Mouse (Mus musculus) embryonic facial prominence, embryonic 13.5 days (tissue): ENCODE data around the gene Lhx2. TPM values are rescaled to one million over a fixed set of nuclear protein-coding genes. Genes with fewer than 3 reads are reported as not detected.

Source experiments
- ATAC-seq: fragments of 200-750 bp; cut with Nextera tagmentation; 2 replicates; pipeline ENCODE4 v1.8.0; 2017; ENCODE audit warnings: low read depth; ENCODE audit not compliant: insufficient number of reproducible peaks, insufficient read depth, low FRiP score, low TSS enrichment
- H3K27ac ChIP-seq: fragments of 300-500 bp; sonication (generic); 2 replicates; pipeline ENCODE4 v1.5.1; 2015; ENCODE audit warnings: moderate library complexity, mild to moderate bottlenecking, inconsistent platforms
- H3K27me3 ChIP-seq: fragments of 300-500 bp; sonication (generic); 2 replicates; pipeline ENCODE4 v1.6.1; 2015; ENCODE audit warnings: mild to moderate bottlenecking, inconsistent platforms
- H3K36me3 ChIP-seq: fragments of 300-500 bp; sonication (generic); 2 replicates; pipeline ENCODE4 v1.6.1; 2015; ENCODE audit warnings: mild to moderate bottlenecking, inconsistent platforms
- H3K4me1 ChIP-seq: fragments of 300-500 bp; sonication (generic); 2 replicates; pipeline ENCODE4 v1.6.1; 2015; ENCODE audit warnings: inconsistent platforms
- H3K4me2 ChIP-seq: fragments of 300-500 bp; sonication (generic); 2 replicates; pipeline ENCODE4 v1.6.1; 2015; ENCODE audit warnings: moderate library complexity, mild to moderate bottlenecking, inconsistent platforms
- H3K4me3 ChIP-seq: fragments of 300-500 bp; sonication (generic); 2 replicates; pipeline ENCODE4 v1.5.1; 2015; ENCODE audit warnings: mild to moderate bottlenecking, inconsistent platforms
- H3K9ac ChIP-seq: fragments of 300-500 bp; sonication (generic); 2 replicates; pipeline ENCODE4 v1.6.1; 2015; ENCODE audit warnings: mild to moderate bottlenecking, inconsistent platforms
- H3K9me3 ChIP-seq: fragments of 300-500 bp; sonication (generic); 2 replicates; pipeline ENCODE4 v1.6.1; 2016; ENCODE audit warnings: inconsistent platforms
- WGBS: fragments of 180-500 bp; shearing (Covaris S2); methylation state at CpG from one replicate; pipeline ENCODE4 v1.1.7; 2015; ENCODE audit warnings: mixed read lengths; 5-methylcytosine and 5-hydroxymethylcytosine counted together
- polyA plus RNA-seq: library from polyadenylated mRNA; unstranded; fragments of >200 nt; fragmentation: Nextera tagmentation; extraction: Ambion mirVana; gene quantifications from 2 replicates; pipeline ENCODE4 v1.2.1, GENCODE M21; 2015

Lhx2 gene
- polyA plus RNA-seq: 10.0 and 17.8 TPM in 2 replicates

GRCm38 (mm10) chr2:38338990-38339909 is at the start of gene Lhx2:
Gene Lhx2, plus strand, starts transcription at chr2:38339281.
- Histone ChIP-seq H3K4me1 (peaks cover 15% of the 10 kb centered on the region), H3K27ac (no peak within 1 kb of the TSS), H3K4me2 (peak within 1 kb of the TSS; percentile 89), H3K27me3 (peaks cover 98% of the 10 kb centered on the region), H3K36me3 (no peaks in the 10 kb centered on the region), H3K9me3 (no peaks in the 10 kb centered on the region), H3K9ac (peak within 1 kb of the TSS; percentile 65), H3K4me3 (peak within 1 kb of the TSS; percentile 49)
- under 1% methylated on average over 75 of the region's 92 CpGs for whole genome bisulfite sequencing
- 0 out of 2 replicates have a peak, but pooled peaks have one; percentile 43 for ATAC-seq

DNA sequence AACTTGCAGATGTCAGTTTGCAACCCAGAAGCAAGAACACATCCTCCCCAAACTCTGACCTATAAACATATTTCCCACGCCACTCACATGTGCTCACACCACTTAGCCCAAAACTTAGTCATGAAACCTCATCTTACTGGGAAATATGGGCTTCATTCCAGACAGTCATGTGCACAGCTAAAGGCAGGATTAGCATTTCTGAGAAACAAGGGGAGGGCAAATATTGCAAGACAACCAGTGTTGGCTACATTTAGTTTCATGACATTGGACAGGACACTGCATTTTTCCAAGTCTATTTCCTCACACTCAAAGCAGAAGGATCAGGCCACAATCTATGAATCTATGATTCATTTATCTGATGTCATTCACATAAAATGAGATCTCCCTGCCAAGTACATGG is 47.6 kb upstream of the Lhx2 start:
- Histone ChIP-seq H3K4me3 (no peak overlapping the region), H3K4me2 (no peak overlapping the region), H3K9ac (no peak overlapping the region), H3K9me3 (no peaks in the 10 kb centered on the region), H3K27me3 (no peaks in the 10 kb centered on the region), H3K27ac (no peak overlapping the region), H3K4me1 (peaks cover under 1% of the 10 kb centered on the region), H3K36me3 (no peaks in the 10 kb centered on the region)
- ATAC-seq: no peak
- 70% methylated on average over 1 of the region's 1 CpGs for WGBS

DNA sequence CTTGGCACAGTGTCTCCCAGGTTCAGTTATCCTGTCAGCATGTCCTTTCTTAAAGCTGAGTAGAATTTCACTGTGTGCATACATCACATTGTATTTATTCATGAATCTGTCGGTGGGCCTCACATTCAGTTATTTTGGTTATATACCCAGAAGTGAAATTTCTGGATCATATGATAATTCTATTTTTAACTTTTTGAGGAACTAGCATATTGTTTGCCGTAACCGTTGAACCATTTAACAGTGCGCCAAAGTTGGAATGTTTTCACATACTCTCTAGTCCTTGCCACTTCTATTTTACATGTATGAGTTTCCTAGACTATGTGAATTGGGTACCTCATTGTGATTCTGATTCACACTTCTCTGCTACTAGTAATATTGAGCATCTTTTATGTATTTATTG is 43.1 kb upstream of the Lhx2 start:
- no peak overlapping the region for H3K27ac ChIP-seq
- no peak overlapping the region for H3K9ac ChIP-seq
- 87% methylated on average over 4 of the region's 4 CpGs for WGBS
- no peak overlapping the region for H3K4me3 ChIP-seq
- H3K4me2 ChIP-seq: no peak overlapping the region
- H3K27me3 ChIP-seq: no peaks in the 10 kb centered on the region; the same call in 1 of the 2 replicates
- no peak for ATAC-seq
- H3K9me3 ChIP-seq: no peaks in the 10 kb centered on the region
- H3K4me1 ChIP-seq: 0 out of 2 replicates have a peak, but pooled peaks cover 3% of the 10 kb centered on the region
- H3K36me3 ChIP-seq: no peaks in the 10 kb centered on the region

GRCm38 (mm10) chr2:38300941-38301340 is 38.1 kb upstream of the Lhx2 start:
- Histone ChIP-seq H3K4me2 (no peak overlapping the region), H3K4me1 (0 out of 2 replicates have a peak, but pooled peaks cover 3% of the 10 kb centered on the region), H3K9me3 (no peaks in the 10 kb centered on the region), H3K4me3 (no peak overlapping the region), H3K9ac (no peak overlapping the region), H3K36me3 (no peaks in the 10 kb centered on the region), H3K27me3 (peaks cover 3% of the 10 kb centered on the region; the same call in 1 of the 2 replicates), H3K27ac (no peak overlapping the region)
- 73% methylated on average over 2 of the region's 2 CpGs for WGBS
- ATAC-seq: no peak

DNA sequence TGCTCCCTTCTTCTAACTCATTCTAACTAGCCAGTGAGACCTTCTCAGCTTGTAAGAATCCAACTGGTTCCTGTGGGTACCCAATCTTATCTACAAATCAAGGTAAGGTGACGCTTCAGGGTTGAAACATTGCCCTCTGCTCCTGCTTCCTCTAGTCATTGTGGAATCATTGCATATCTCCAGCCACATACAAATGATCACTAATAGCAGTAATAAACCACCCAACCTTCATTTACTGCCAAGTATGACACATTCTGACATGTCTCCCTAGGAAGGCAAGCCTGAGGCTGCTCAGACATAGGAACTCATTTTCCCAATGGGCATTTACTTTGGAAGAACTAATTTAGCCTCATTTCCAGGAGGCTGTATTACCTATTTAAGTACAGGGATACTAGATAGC is 33.9 kb upstream of the Lhx2 start:
- H3K27ac ChIP-seq: no peak overlapping the region
- WGBS: 85% methylated on average over 1 of the region's 1 CpGs
- H3K4me1 ChIP-seq: no peaks in the 10 kb centered on the region
- H3K9ac ChIP-seq: no peak overlapping the region
- no peaks in the 10 kb centered on the region for H3K36me3 ChIP-seq
- no peak for ATAC-seq
- no peak overlapping the region for H3K4me2 ChIP-seq
- peaks cover 3% of the 10 kb centered on the region; the same call in 1 of the 2 replicates for H3K27me3 ChIP-seq
- H3K9me3 ChIP-seq: no peaks in the 10 kb centered on the region
- H3K4me3 ChIP-seq: no peak overlapping the region

GRCm38 (mm10) chr2:38312921-38313320 is 26.2 kb upstream of the Lhx2 start:
- no peak for ATAC-seq
- no peak overlapping the region for H3K9ac ChIP-seq

DNA sequence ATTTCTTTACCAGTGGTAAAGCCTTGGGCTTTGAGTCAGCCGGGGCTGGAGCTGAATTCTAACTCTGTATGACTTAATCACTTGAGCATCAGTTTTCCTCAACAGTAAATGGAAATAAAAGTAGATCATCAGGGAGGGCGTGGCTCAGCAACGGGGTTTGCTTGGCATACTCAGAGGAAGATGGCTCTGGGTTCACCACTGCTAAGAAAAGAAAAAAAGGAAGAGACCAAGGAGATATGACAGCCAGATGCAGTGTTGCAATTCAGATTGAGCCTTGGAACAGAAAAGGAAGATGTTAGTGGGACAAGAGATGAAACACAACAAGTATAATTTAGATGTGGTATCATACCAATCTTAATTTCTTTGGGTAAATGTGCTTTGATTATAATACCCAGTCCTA is 25.7 kb upstream of the Lhx2 start:
- peaks cover 19% of the 10 kb centered on the region for H3K27me3 ChIP-seq
- H3K9ac ChIP-seq: no peak overlapping the region
- no peaks in the 10 kb centered on the region for H3K36me3 ChIP-seq
- 48% methylated on average over 3 of the region's 3 CpGs for WGBS
- H3K4me1 ChIP-seq: peaks cover 3% of the 10 kb centered on the region; the same call in 1 of the 2 replicates
- H3K9me3 ChIP-seq: no peaks in the 10 kb centered on the region
- ATAC-seq: no peak
- no peak overlapping the region for H3K4me3 ChIP-seq
- H3K4me2 ChIP-seq: no peak overlapping the region
- no peak overlapping the region for H3K27ac ChIP-seq

More at GRCm38 (mm10) chr2:38312921-38313320, 26.2 kb upstream of the Lhx2 start:
- no peak overlapping the region for H3K4me3 ChIP-seq
- peaks cover 19% of the 10 kb centered on the region for H3K27me3 ChIP-seq
- H3K36me3 ChIP-seq: no peaks in the 10 kb centered on the region
- H3K4me1 ChIP-seq: peaks cover 3% of the 10 kb centered on the region; the same call in 1 of the 2 replicates
- H3K4me2 ChIP-seq: no peak overlapping the region
- no peaks in the 10 kb centered on the region for H3K9me3 ChIP-seq
- H3K27ac ChIP-seq: no peak overlapping the region
- 38% methylated on average over 3 of the region's 3 CpGs for WGBS

GRCm38 (mm10) chr2:38319086-38319485 is 20.0 kb upstream of the Lhx2 start:
- Histone ChIP-seq H3K36me3 (no peaks in the 10 kb centered on the region), H3K4me3 (no peak overlapping the region), H3K27me3 (peaks cover 7% of the 10 kb centered on the region), H3K9me3 (no peaks in the 10 kb centered on the region), H3K9ac (no peak overlapping the region), H3K4me1 (peaks cover 3% of the 10 kb centered on the region; the same call in 1 of the 2 replicates), H3K4me2 (no peak overlapping the region), H3K27ac (no peak overlapping the region)
- WGBS: 80% methylated on average over 11 of the region's 11 CpGs
- ATAC-seq: no peak

- Histone ChIP-seq H3K9me3 (no peaks in the 10 kb centered on the region), H3K36me3 (no peaks in the 10 kb centered on the region), H3K4me3 (no peak overlapping the region), H3K4me2 (no peak overlapping the region), H3K4me1 (no peaks in the 10 kb centered on the region), H3K9ac (no peak overlapping the region), H3K27me3 (peaks cover 7% of the 10 kb centered on the region), H3K27ac (no peak overlapping the region)
- no peak for ATAC-seq
- WGBS: 50% methylated on average over 4 of the region's 4 CpGs
These were observed 18.2 kb upstream of the Lhx2 start for GRCm38 (mm10) chr2:38320911-38321310.

- no peak overlapping the region for H3K4me2 ChIP-seq
- ATAC-seq: no peak
- 73% methylated on average over 8 of the region's 8 CpGs for WGBS
These were observed 15.7 kb upstream of the Lhx2 start for GRCm38 (mm10) chr2:38323380-38323779.

GRCm38 (mm10) chr2:38326671-38327070 is 12.4 kb upstream of the Lhx2 start:
- 53% methylated on average over 1 of the region's 1 CpGs for WGBS

More at GRCm38 (mm10) chr2:38323380-38323779, 15.7 kb upstream of the Lhx2 start:
- H3K9ac ChIP-seq: no peak overlapping the region
- H3K27me3 ChIP-seq: peaks cover 7% of the 10 kb centered on the region
- H3K4me3 ChIP-seq: no peak overlapping the region
- H3K9me3 ChIP-seq: no peaks in the 10 kb centered on the region
- no peaks in the 10 kb centered on the region for H3K4me1 ChIP-seq
- no peaks in the 10 kb centered on the region for H3K36me3 ChIP-seq
- no peak overlapping the region for H3K27ac ChIP-seq

More at GRCm38 (mm10) chr2:38326671-38327070, 12.4 kb upstream of the Lhx2 start:
- H3K36me3 ChIP-seq: no peaks in the 10 kb centered on the region
- H3K9me3 ChIP-seq: no peaks in the 10 kb centered on the region
- H3K4me1 ChIP-seq: no peaks in the 10 kb centered on the region
- no peak overlapping the region for H3K4me3 ChIP-seq
- H3K9ac ChIP-seq: no peak overlapping the region
- H3K27ac ChIP-seq: no peak overlapping the region
- H3K27me3 ChIP-seq: peaks cover 6% of the 10 kb centered on the region; the same call in 1 of the 2 replicates
- no peak overlapping the region for H3K4me2 ChIP-seq
- ATAC-seq: no peak
